17 mouse cellular contexts compared by ENCODE assay signal in the genomic region with DNA sequence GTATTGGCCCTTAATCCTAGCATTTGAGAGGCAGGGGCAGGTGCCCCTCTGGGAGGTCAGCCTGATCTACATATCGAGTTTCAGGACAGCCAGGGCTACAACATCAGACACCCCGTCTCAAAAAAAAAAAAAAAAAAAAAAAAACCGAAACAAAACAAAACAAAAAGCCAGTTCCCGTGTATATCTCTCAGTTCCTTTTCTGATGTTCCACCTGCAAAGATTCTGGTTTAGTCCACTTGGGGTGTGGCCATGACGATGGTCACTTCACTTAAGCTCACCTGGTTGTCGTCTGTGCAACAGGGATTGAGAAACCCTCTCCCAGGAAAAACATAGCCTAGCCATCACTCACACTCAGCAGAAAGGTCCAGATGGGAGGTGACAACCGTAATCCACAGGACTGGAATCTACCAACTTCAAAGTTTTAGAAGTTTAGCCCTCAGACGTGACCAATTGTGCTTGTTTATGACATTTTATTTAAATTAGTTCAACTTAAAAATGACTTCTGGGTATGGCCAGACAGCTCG.
"Had no signal": no experiment of that assay in that cellular context is flagged by ENCODE, and none has a peak within 500 bp of the region (broad histone marks: within the 10 kb centered on the region; RNA-seq: fewer than 3 reads in every experiment).

No protein-coding gene starts in this region.

- H3K36me3 ChIP-seq: kidney, embryonic 15.5 days; liver, embryonic 13.5 days; midbrain, embryonic 13.5 days; stomach, embryonic 15.5 days had no signal

- ATAC-seq: midbrain, embryonic 13.5 days had no signal

- H3K4me3 ChIP-seq: kidney, embryonic 15.5 days; left cerebral cortex, adult 2 months; liver, embryonic 13.5 days; midbrain, embryonic 13.5 days; stomach, embryonic 15.5 days had no signal

- H3K27me3 ChIP-seq: kidney, embryonic 15.5 days; liver, embryonic 13.5 days; midbrain, embryonic 13.5 days; stomach, embryonic 15.5 days had no signal

- H3K27ac ChIP-seq: kidney, embryonic 15.5 days; left cerebral cortex, adult 2 months; liver, embryonic 13.5 days; macrophage; midbrain, embryonic 13.5 days; stomach, embryonic 15.5 days had no signal

- DNase-seq: kidney, adult 11 months; kidney, adult 8-10 months; kidney, postnatal 10 days; kidney, postnatal 36 days; layer of hippocampus, postnatal 36 days; liver, embryonic 13.5 days; lung, adult 2 months; lung, postnatal 14 days; right cerebral cortex, adult 18-20 months; right cerebral cortex, postnatal 14 days; right cerebral cortex, postnatal 4 days; thymus, postnatal 25 days had no signal

- H3K9ac ChIP-seq: kidney, embryonic 15.5 days; liver, embryonic 13.5 days; midbrain, embryonic 13.5 days; stomach, embryonic 15.5 days had no signal

- H3K4me1 ChIP-seq: liver, embryonic 13.5 days had no signal

- H3K9me3 ChIP-seq: kidney, embryonic 15.5 days; liver, embryonic 13.5 days; midbrain, embryonic 13.5 days; stomach, embryonic 15.5 days had no signal

- H3K4me2 ChIP-seq: kidney, embryonic 15.5 days; liver, embryonic 13.5 days; midbrain, embryonic 13.5 days; stomach, embryonic 15.5 days had no signal
